Mouse (Mus musculus): ENCODE data around the gene Pank4. TPM values are rescaled to one million over a fixed set of nuclear protein-coding genes. Genes with fewer than 3 reads are reported as not detected.
A peak's percentile ranks its signal among the peaks of the same experiment; 100 is the strongest.

Pank4 gene
- total and polyA plus RNA-seq, 2 experiments = 13.5 to 19.5 TPM

- WGBS = 2% methylated on average over 8 of the region's 8 CpGs
- peak; percentile 80 for DNase-seq (ENCODE audit: extremely low read depth, low read depth, low spot score)
- Histone ChIP-seq H3K9ac (ENCODE audit: low read depth, low read length) (0 out of 2 replicates have a peak overlapping the region, but pooled peaks have one; percentile 16), H3K27ac (replicated peaks; ENCODE audit: insufficient read depth, low read depth, low read length) (no peak overlapping the region), H3K36me3 (ENCODE audit: control insufficient read depth, insufficient read depth, low read length) (no peaks in the 10 kb centered on the region), H3K4me3 (ENCODE audit: insufficient read depth, low read depth, low read length) (peak overlapping the region; percentile 29; the same call in 1 of the 2 replicates), H3K4me1 (ENCODE audit: control insufficient read depth, insufficient read depth, low read length) (no peaks in the 10 kb centered on the region), H3K27me3 (ENCODE audit: control insufficient read depth, insufficient read depth, low read length) (no peaks in the 10 kb centered on the region), H3K79me2 (ENCODE audit: control insufficient read depth, insufficient read depth, low read length) (no peaks in the 10 kb centered on the region)
- no peak for TF ChIP-seq POLR2A (IDR thresholded peaks at IDR 0.05; ENCODE audit: extremely low read depth, insufficient read depth, low read length)
- no peak for TF ChIP-seq CTCF (IDR thresholded peaks at IDR 0.05; ENCODE audit: low read depth, low read length)
Observed at GRCm38 (mm10) chr4:154946319-154946718, 17.6 kb upstream of the Pank4 start.

- H3K36me3 ChIP-seq (ENCODE audit: control insufficient read depth, insufficient read depth, low read length) = no peaks in the 10 kb centered on the region
- H3K27ac ChIP-seq (replicated peaks; ENCODE audit: insufficient read depth, low read depth, low read length) = no peak overlapping the region
- peaks cover 5% of the 10 kb centered on the region; the same call in 1 of the 2 replicates for H3K27me3 ChIP-seq (ENCODE audit: control insufficient read depth, insufficient read depth, low read length)
- H3K4me1 ChIP-seq (ENCODE audit: control insufficient read depth, insufficient read depth, low read length) = no peaks in the 10 kb centered on the region
- H3K4me3 ChIP-seq (ENCODE audit: insufficient read depth, low read depth, low read length) = no peak overlapping the region
- 51% methylated on average over 14 of the region's 14 CpGs for WGBS
- DNase-seq (ENCODE audit: extremely low read depth, low read depth, low spot score) = no peak
- no peaks in the 10 kb centered on the region for H3K79me2 ChIP-seq (ENCODE audit: control insufficient read depth, insufficient read depth, low read length)
- TF ChIP-seq POLR2A (IDR thresholded peaks at IDR 0.05; ENCODE audit: extremely low read depth, insufficient read depth, low read length) = no peak
- TF ChIP-seq CTCF (IDR thresholded peaks at IDR 0.05; ENCODE audit: low read depth, low read length) = no peak
- H3K9ac ChIP-seq (ENCODE audit: low read depth, low read length) = no peak overlapping the region
Observed at GRCm38 (mm10) chr4:154948066-154948939, 15.6 kb upstream of the Pank4 start.

- no peak for DNase-seq (ENCODE audit: extremely low read depth, low read depth, low spot score)
- WGBS = 71% methylated on average over 6 of the region's 6 CpGs
- Histone ChIP-seq H3K27me3 (ENCODE audit: control insufficient read depth, insufficient read depth, low read length) (peaks cover 5% of the 10 kb centered on the region; the same call in 1 of the 2 replicates), H3K36me3 (ENCODE audit: control insufficient read depth, insufficient read depth, low read length) (no peaks in the 10 kb centered on the region), H3K4me3 (ENCODE audit: insufficient read depth, low read depth, low read length) (no peak overlapping the region), H3K27ac (replicated peaks; ENCODE audit: insufficient read depth, low read depth, low read length) (no peak overlapping the region), H3K79me2 (ENCODE audit: control insufficient read depth, insufficient read depth, low read length) (no peaks in the 10 kb centered on the region), H3K4me1 (ENCODE audit: control insufficient read depth, insufficient read depth, low read length) (no peaks in the 10 kb centered on the region), H3K9ac (ENCODE audit: low read depth, low read length) (no peak overlapping the region)
- TF ChIP-seq POLR2A (IDR thresholded peaks at IDR 0.05; ENCODE audit: extremely low read depth, insufficient read depth, low read length) (no peak), CTCF (IDR thresholded peaks at IDR 0.05; ENCODE audit: low read depth, low read length) (no peak)
Observed at GRCm38 (mm10) chr4:154948940-154949588, 14.9 kb upstream of the Pank4 start.

GRCm38 (mm10) chr4:154949589-154949982, 14.3 kb upstream of the Pank4 start:
- H3K9ac ChIP-seq (ENCODE audit: low read depth, low read length) = no peak overlapping the region
- H3K79me2 ChIP-seq (ENCODE audit: control insufficient read depth, insufficient read depth, low read length) = no peaks in the 10 kb centered on the region
- no peak for DNase-seq (ENCODE audit: extremely low read depth, low read depth, low spot score)
- H3K4me3 ChIP-seq (ENCODE audit: insufficient read depth, low read depth, low read length) = no peak overlapping the region
- H3K27ac ChIP-seq (replicated peaks; ENCODE audit: insufficient read depth, low read depth, low read length) = no peak overlapping the region
- H3K4me1 ChIP-seq (ENCODE audit: control insufficient read depth, insufficient read depth, low read length) = no peaks in the 10 kb centered on the region
- 21% methylated on average over 16 of the region's 16 CpGs for WGBS
- no peak for TF ChIP-seq CTCF (IDR thresholded peaks at IDR 0.05; ENCODE audit: low read depth, low read length)
- TF ChIP-seq POLR2A (IDR thresholded peaks at IDR 0.05; ENCODE audit: extremely low read depth, insufficient read depth, low read length) = no peak
- H3K27me3 ChIP-seq (ENCODE audit: control insufficient read depth, insufficient read depth, low read length) = peaks cover 5% of the 10 kb centered on the region; the same call in 1 of the 2 replicates
- H3K36me3 ChIP-seq (ENCODE audit: control insufficient read depth, insufficient read depth, low read length) = no peaks in the 10 kb centered on the region

- Histone ChIP-seq H3K4me3 (ENCODE audit: insufficient read depth, low read depth, low read length) (no peak overlapping the region), H3K9ac (ENCODE audit: low read depth, low read length) (no peak overlapping the region), H3K27me3 (ENCODE audit: control insufficient read depth, insufficient read depth, low read length) (peaks cover 10% of the 10 kb centered on the region), H3K27ac (replicated peaks; ENCODE audit: insufficient read depth, low read depth, low read length) (no peak overlapping the region), H3K4me1 (ENCODE audit: control insufficient read depth, insufficient read depth, low read length) (no peaks in the 10 kb centered on the region), H3K79me2 (ENCODE audit: control insufficient read depth, insufficient read depth, low read length) (no peaks in the 10 kb centered on the region), H3K36me3 (ENCODE audit: control insufficient read depth, insufficient read depth, low read length) (no peaks in the 10 kb centered on the region)
- DNase-seq (ENCODE audit: extremely low read depth, low read depth, low spot score) = no peak
- no peak for TF ChIP-seq CTCF (IDR thresholded peaks at IDR 0.05; ENCODE audit: low read depth, low read length)
- TF ChIP-seq POLR2A (IDR thresholded peaks at IDR 0.05; ENCODE audit: extremely low read depth, insufficient read depth, low read length) = no peak
- WGBS = 7% methylated on average over 26 of the region's 26 CpGs
Observed at GRCm38 (mm10) chr4:154952461-154953241, 11.3 kb upstream of the Pank4 start.

Data from liver, adult 2 months (tissue).